9 mouse cellular contexts compared by ENCODE assay signal in genomic region chr17:47054613-47055012, GRCm38 (mm10). TPM values are rescaled to one million over a fixed set of nuclear protein-coding genes. Genes with fewer than 3 reads are reported as not detected.
DNase-seq lines count a peak whose midpoint lies in the region; ATAC-seq lines count a peak whose summit lies in the region.
"Had no signal": no experiment of that assay in that cellular context is flagged by ENCODE, and none has a peak within 500 bp of the region (broad histone marks: within the 10 kb centered on the region; RNA-seq: fewer than 3 reads in every experiment).

No protein-coding gene starts in this region.

- 93% methylated on average over 11 of the region's 11 CpGs for WGBS in forebrain, embryonic 10.5 days
- 88% methylated on average over 11 of the region's 11 CpGs for WGBS in forebrain, embryonic 14.5 days

- ATAC-seq in forebrain, embryonic 14.5 days = no peak

- no peaks in the 10 kb centered on the region for H3K36me3 ChIP-seq in forebrain, embryonic 10.5 days (replicated peaks)
- no peaks in the 10 kb centered on the region for H3K36me3 ChIP-seq in forebrain, embryonic 14.5 days (ENCODE audit: control insufficient read depth, insufficient read depth, low read length)

- H3K4me1 ChIP-seq in forebrain, embryonic 10.5 days = peaks cover 5% of the 10 kb centered on the region; the same call in 1 of the 2 replicates
- H3K4me1 ChIP-seq in forebrain, embryonic 14.5 days (ENCODE audit: control insufficient read depth, insufficient read depth, low read length) = no peaks in the 10 kb centered on the region

- no peak for DNase-seq in forebrain, embryonic 10.5 days (ENCODE audit: extremely low spot score, low spot score)
- no peak for DNase-seq in forebrain, embryonic 14.5 days (ENCODE audit: low spot score)
- peak; percentile 17 for DNase-seq in right cerebral cortex, adult 18-20 months
- DNase-seq in right cerebral cortex, postnatal 25 days = no peak
- peak; percentile 60 to 66 for DNase-seq in kidney, postnatal 25 days
- no peak for DNase-seq in thymus, postnatal 10 days (ENCODE audit: low spot score in 2 of 2)
- no peak for DNase-seq in cerebellum, adult 11-12 months
- DNase-seq in cerebellum, adult 9-10 months = no peak
- DNase-seq: gastrocnemius, postnatal 10 days had no signal

- peaks cover 6% of the 10 kb centered on the region for H3K9me3 ChIP-seq in forebrain, embryonic 10.5 days
- no peaks in the 10 kb centered on the region; the same call in 1 of the 2 replicates for H3K9me3 ChIP-seq in forebrain, embryonic 14.5 days (replicated peaks; ENCODE audit: control insufficient read depth, low read length)

- 0 out of 2 replicates have a peak overlapping the region, but pooled peaks have one; percentile 30 for H3K27ac ChIP-seq in forebrain, embryonic 10.5 days
- no peak overlapping the region for H3K27ac ChIP-seq in forebrain, embryonic 14.5 days (ENCODE audit: low read depth, low read length)

- H3K9ac ChIP-seq in forebrain, embryonic 14.5 days (ENCODE audit: low read length) = no peak overlapping the region

- no peak overlapping the region for H3K4me3 ChIP-seq in forebrain, embryonic 10.5 days
- H3K4me3 ChIP-seq in forebrain, embryonic 14.5 days (ENCODE audit: low read depth, low read length) = no peak overlapping the region

- H3K27me3 ChIP-seq in forebrain, embryonic 10.5 days (ENCODE audit: poor library complexity, severe bottlenecking) = no peaks in the 10 kb centered on the region
- H3K27me3 ChIP-seq in forebrain, embryonic 14.5 days (replicated peaks; ENCODE audit: control insufficient read depth, insufficient read depth, low read length) = no peaks in the 10 kb centered on the region

- H3K4me2 ChIP-seq in forebrain, embryonic 14.5 days (ENCODE audit: low read length) = no peak overlapping the region

RNA-seq across cellular contexts. Expression of gene Ubr2, which starts 44.3 kb away (rescaled TPM):
- polyA plus RNA-seq in forebrain, embryonic 10.5 days (2016; fragmentation: Nextera tagmentation; extraction: Ambion mirVana) = 13.3 and 15.7 TPM in 2 replicates
- 14.7 and 19.3 TPM in 2 replicates for polyA plus RNA-seq in forebrain, embryonic 14.5 days (2014; fragmentation: Nextera tagmentation; extraction: Ambion mirVana)

Comparison
In these comparisons a context has a peak if more than half of its experiments do, and no peak if none do; other contexts are left out.
1. DNase-seq: peak in right cerebral cortex, adult 18-20 months (single experiment) and kidney, postnatal 25 days (2 of 2); none in forebrain, embryonic 10.5 days (single experiment), forebrain, embryonic 14.5 days (single experiment), right cerebral cortex, postnatal 25 days (single experiment), thymus, postnatal 10 days (0 of 2), cerebellum, adult 11-12 months (single experiment) and cerebellum, adult 9-10 months (single experiment).